Mouse (Mus musculus): ENCODE data around the gene Sipa1l1. TPM values are rescaled to one million over a fixed set of nuclear protein-coding genes. Genes with fewer than 3 reads are reported as not detected.

Gene Sipa1l1
- polyA plus RNA-seq, 1 experiment from 2014 or later: 34.8 TPM

- Histone ChIP-seq H3K4me3 (no peak overlapping the region), H3K27ac (no peak overlapping the region), H3K9me3 (no peaks in the 10 kb centered on the region), H3K4me1 (peaks cover 71% of the 10 kb centered on the region), H3K36me3 (no peaks in the 10 kb centered on the region), H3K9ac (no peak overlapping the region), H3K4me2 (no peak overlapping the region), H3K27me3 (no peaks in the 10 kb centered on the region)
- 67% methylated on average over 3 of the region's 3 CpGs for WGBS
- no peak for ATAC-seq (ENCODE audit: insufficient number of reproducible peaks, insufficient read depth, low FRiP score, low TSS enrichment, low read depth)
Observed at GRCm38 (mm10) chr12:82194919-82195318, 25.8 kb downstream of the Sipa1l1 start.

- H3K4me3 ChIP-seq: no peak overlapping the region
- 82% methylated on average over 2 of the region's 2 CpGs for WGBS
- no peaks in the 10 kb centered on the region for H3K36me3 ChIP-seq
- ATAC-seq (ENCODE audit: insufficient number of reproducible peaks, insufficient read depth, low FRiP score, low TSS enrichment, low read depth): no peak
- H3K27ac ChIP-seq: no peak overlapping the region
- H3K4me2 ChIP-seq: no peak overlapping the region
- no peaks in the 10 kb centered on the region for H3K9me3 ChIP-seq
- no peak overlapping the region for H3K9ac ChIP-seq
- peaks cover 60% of the 10 kb centered on the region for H3K4me1 ChIP-seq
- no peaks in the 10 kb centered on the region for H3K27me3 ChIP-seq
Observed at GRCm38 (mm10) chr12:82196213-82196612, 27.1 kb downstream of the Sipa1l1 start.

- ATAC-seq (ENCODE audit: insufficient number of reproducible peaks, insufficient read depth, low FRiP score, low TSS enrichment, low read depth): no peak
- no peak overlapping the region for H3K4me3 ChIP-seq
- H3K27ac ChIP-seq: no peak overlapping the region; the same call in 1 of the 2 replicates
- no peaks in the 10 kb centered on the region for H3K27me3 ChIP-seq
- H3K9me3 ChIP-seq: no peaks in the 10 kb centered on the region
- H3K9ac ChIP-seq: no peak overlapping the region
- H3K4me1 ChIP-seq: peaks cover 58% of the 10 kb centered on the region
- H3K36me3 ChIP-seq: no peaks in the 10 kb centered on the region
- H3K4me2 ChIP-seq: no peak overlapping the region
- 44% methylated on average over 7 of the region's 7 CpGs for WGBS
Observed at GRCm38 (mm10) chr12:82196615-82197146, 27.6 kb downstream of the Sipa1l1 start.

- peaks cover 56% of the 10 kb centered on the region for H3K4me1 ChIP-seq
- no peak overlapping the region for H3K4me2 ChIP-seq
- ATAC-seq (ENCODE audit: insufficient number of reproducible peaks, insufficient read depth, low FRiP score, low TSS enrichment, low read depth): no peak
- 61% methylated on average over 2 of the region's 2 CpGs for WGBS
- no peaks in the 10 kb centered on the region for H3K27me3 ChIP-seq
- no peaks in the 10 kb centered on the region for H3K36me3 ChIP-seq
- H3K9ac ChIP-seq: no peak overlapping the region
- no peak overlapping the region; the same call in 1 of the 2 replicates for H3K27ac ChIP-seq
- H3K4me3 ChIP-seq: no peak overlapping the region
- H3K9me3 ChIP-seq: no peaks in the 10 kb centered on the region
Observed at GRCm38 (mm10) chr12:82197207-82197606, 28.1 kb downstream of the Sipa1l1 start.

GRCm38 (mm10) chr12:82199286-82199685, 30.2 kb downstream of the Sipa1l1 start:
- no peaks in the 10 kb centered on the region for H3K9me3 ChIP-seq

GRCm38 (mm10) chr12:82204106-82204505, 35.0 kb downstream of the Sipa1l1 start:
- H3K9ac ChIP-seq: no peak overlapping the region
- H3K27me3 ChIP-seq: no peaks in the 10 kb centered on the region
- H3K36me3 ChIP-seq: no peaks in the 10 kb centered on the region
- H3K9me3 ChIP-seq: no peaks in the 10 kb centered on the region
- H3K4me2 ChIP-seq: no peak overlapping the region
- peaks cover 7% of the 10 kb centered on the region; the same call in 1 of the 2 replicates for H3K4me1 ChIP-seq
- no peak overlapping the region for H3K27ac ChIP-seq
- ATAC-seq (ENCODE audit: insufficient number of reproducible peaks, insufficient read depth, low FRiP score, low TSS enrichment, low read depth): no peak
- WGBS: 90% methylated on average over 6 of the region's 6 CpGs
- no peak overlapping the region for H3K4me3 ChIP-seq

More at GRCm38 (mm10) chr12:82199286-82199685, 30.2 kb downstream of the Sipa1l1 start:
- H3K36me3 ChIP-seq: no peaks in the 10 kb centered on the region
- WGBS: 82% methylated on average over 6 of the region's 6 CpGs
- no peak overlapping the region for H3K4me2 ChIP-seq
- ATAC-seq (ENCODE audit: insufficient number of reproducible peaks, insufficient read depth, low FRiP score, low TSS enrichment, low read depth): no peak
- H3K9ac ChIP-seq: no peak overlapping the region
- peaks cover 40% of the 10 kb centered on the region for H3K4me1 ChIP-seq
- H3K4me3 ChIP-seq: no peak overlapping the region
- H3K27me3 ChIP-seq: no peaks in the 10 kb centered on the region
- no peak overlapping the region for H3K27ac ChIP-seq

- Histone ChIP-seq H3K36me3 (no peaks in the 10 kb centered on the region), H3K27ac (no peak overlapping the region)
- ATAC-seq (ENCODE audit: insufficient number of reproducible peaks, insufficient read depth, low FRiP score, low TSS enrichment, low read depth): no peak
Observed at GRCm38 (mm10) chr12:82206857-82207647, 37.9 kb downstream of the Sipa1l1 start.

GRCm38 (mm10) chr12:82208046-82208445, 38.9 kb downstream of the Sipa1l1 start:
- WGBS: 84% methylated on average over 3 of the region's 3 CpGs
- no peak overlapping the region for H3K27ac ChIP-seq
- no peak overlapping the region for H3K4me2 ChIP-seq
- H3K9ac ChIP-seq: no peak overlapping the region
- H3K9me3 ChIP-seq: no peaks in the 10 kb centered on the region
- ATAC-seq (ENCODE audit: insufficient number of reproducible peaks, insufficient read depth, low FRiP score, low TSS enrichment, low read depth): no peak
- peaks cover 20% of the 10 kb centered on the region for H3K4me1 ChIP-seq
- no peaks in the 10 kb centered on the region for H3K36me3 ChIP-seq
- no peaks in the 10 kb centered on the region for H3K27me3 ChIP-seq
- H3K4me3 ChIP-seq: no peak overlapping the region

More at GRCm38 (mm10) chr12:82206857-82207647, 37.9 kb downstream of the Sipa1l1 start:
- Histone ChIP-seq H3K4me2 (no peak overlapping the region), H3K9me3 (no peaks in the 10 kb centered on the region), H3K4me1 (peaks cover 10% of the 10 kb centered on the region), H3K27me3 (no peaks in the 10 kb centered on the region), H3K4me3 (no peak overlapping the region), H3K9ac (no peak overlapping the region)
- WGBS: 83% methylated on average over 8 of the region's 8 CpGs

GRCm38 (mm10) chr12:82208611-82209010, 39.5 kb downstream of the Sipa1l1 start:
- peaks cover 26% of the 10 kb centered on the region for H3K4me1 ChIP-seq
- WGBS: 67% methylated on average over 4 of the region's 4 CpGs
- H3K27me3 ChIP-seq: no peaks in the 10 kb centered on the region
- ATAC-seq (ENCODE audit: insufficient number of reproducible peaks, insufficient read depth, low FRiP score, low TSS enrichment, low read depth): no peak
- H3K36me3 ChIP-seq: no peaks in the 10 kb centered on the region
- H3K27ac ChIP-seq: no peak overlapping the region
- H3K9ac ChIP-seq: no peak overlapping the region
- H3K9me3 ChIP-seq: no peaks in the 10 kb centered on the region
- H3K4me3 ChIP-seq: no peak overlapping the region
- H3K4me2 ChIP-seq: no peak overlapping the region

- ATAC-seq (ENCODE audit: insufficient number of reproducible peaks, insufficient read depth, low FRiP score, low TSS enrichment, low read depth): no peak
- Histone ChIP-seq H3K4me2 (no peak overlapping the region), H3K36me3 (peaks cover 4% of the 10 kb centered on the region; the same call in 1 of the 2 replicates), H3K9me3 (no peaks in the 10 kb centered on the region), H3K27ac (no peak overlapping the region), H3K4me1 (peaks cover 29% of the 10 kb centered on the region), H3K9ac (no peak overlapping the region), H3K4me3 (no peak overlapping the region), H3K27me3 (no peaks in the 10 kb centered on the region)
- WGBS: 38% methylated on average over 2 of the region's 2 CpGs
Observed at GRCm38 (mm10) chr12:82209753-82210152, 40.6 kb downstream of the Sipa1l1 start.

- no peak overlapping the region for H3K4me2 ChIP-seq
- no peaks in the 10 kb centered on the region for H3K27me3 ChIP-seq
- no peak for ATAC-seq (ENCODE audit: insufficient number of reproducible peaks, insufficient read depth, low FRiP score, low TSS enrichment, low read depth)
- H3K4me3 ChIP-seq: no peak overlapping the region
- H3K9ac ChIP-seq: no peak overlapping the region
- peaks cover 47% of the 10 kb centered on the region for H3K4me1 ChIP-seq
- no peaks in the 10 kb centered on the region for H3K9me3 ChIP-seq
- peak overlapping the region; percentile 68 for H3K27ac ChIP-seq
- H3K36me3 ChIP-seq: peaks cover 4% of the 10 kb centered on the region; the same call in 1 of the 2 replicates
- 21% methylated on average over 2 of the region's 2 CpGs for WGBS
Observed at GRCm38 (mm10) chr12:82213056-82213455, 43.9 kb downstream of the Sipa1l1 start.

- no peak overlapping the region for H3K4me3 ChIP-seq
- peaks cover 47% of the 10 kb centered on the region for H3K4me1 ChIP-seq
- ATAC-seq (ENCODE audit: insufficient number of reproducible peaks, insufficient read depth, low FRiP score, low TSS enrichment, low read depth): no peak
- peaks cover 4% of the 10 kb centered on the region; the same call in 1 of the 2 replicates for H3K36me3 ChIP-seq
- H3K27me3 ChIP-seq: no peaks in the 10 kb centered on the region
- no peak overlapping the region for H3K4me2 ChIP-seq
- H3K27ac ChIP-seq: no peak overlapping the region
- WGBS: 44% methylated on average over 5 of the region's 5 CpGs
- H3K9me3 ChIP-seq: no peaks in the 10 kb centered on the region
- H3K9ac ChIP-seq: no peak overlapping the region
Observed at GRCm38 (mm10) chr12:82214916-82215315, 45.8 kb downstream of the Sipa1l1 start.
